Mouse (Mus musculus): Measurements from ENCODE around the gene Slc25a47. TPM values are rescaled to one million over a fixed set of nuclear protein-coding genes. Genes with fewer than 3 reads are reported as not detected.

Gene Slc25a47
- polyA plus RNA-seq, 1 experiment from 2014 or later: 4.3 TPM

- Histone ChIP-seq H3K9me3 (ENCODE audit: control insufficient read depth, low read length) (no peaks in the 10 kb centered on the region), H3K4me1 (replicated peaks; ENCODE audit: control insufficient read depth, insufficient read depth) (no peaks in the 10 kb centered on the region; the same call in 1 of the 2 replicates), H3K36me3 (ENCODE audit: control insufficient read depth, insufficient read depth, low read length) (peaks cover 2% of the 10 kb centered on the region; the same call in 1 of the 2 replicates), H3K27me3 (ENCODE audit: control insufficient read depth, insufficient read depth, low read length) (no peaks in the 10 kb centered on the region), H3K4me3 (ENCODE audit: low read depth, low read length) (no peak overlapping the region), H3K27ac (replicated peaks) (no peak overlapping the region), H3K9ac (ENCODE audit: low read length) (no peak overlapping the region), H3K4me2 (replicated peaks; ENCODE audit: low read depth) (no peak overlapping the region)
- 50% methylated on average over 3 of the region's 3 CpGs for WGBS
- TF ChIP-seq EP300 (optimal IDR thresholded peaks at IDR 0.05) (no peak), CTCF (IDR thresholded peaks at IDR 0.05; ENCODE audit: low read depth) (peak; percentile 74)
- ATAC-seq (ENCODE audit: low FRiP score, low TSS enrichment) (no peak), DNase-seq (ENCODE audit: low spot score) (peak; percentile 53)
Observed at GRCm38 (mm10) chr12:108896006-108896405, 60.2 kb downstream of the Slc25a47 start.

GRCm38 (mm10) chr12:108901346-108901745 is 65.5 kb downstream of the Slc25a47 start:
- Histone ChIP-seq H3K4me1 (replicated peaks; ENCODE audit: control insufficient read depth, insufficient read depth) (no peaks in the 10 kb centered on the region), H3K27me3 (ENCODE audit: control insufficient read depth, insufficient read depth, low read length) (no peaks in the 10 kb centered on the region), H3K9me3 (ENCODE audit: control insufficient read depth, low read length) (no peaks in the 10 kb centered on the region), H3K27ac (replicated peaks) (no peak overlapping the region), H3K4me2 (replicated peaks; ENCODE audit: low read depth) (no peak overlapping the region), H3K4me3 (ENCODE audit: low read depth, low read length) (no peak overlapping the region), H3K36me3 (ENCODE audit: control insufficient read depth, insufficient read depth, low read length) (peaks cover 2% of the 10 kb centered on the region; the same call in 1 of the 2 replicates), H3K9ac (ENCODE audit: low read length) (no peak overlapping the region)
- TF ChIP-seq CTCF (IDR thresholded peaks at IDR 0.05; ENCODE audit: low read depth): no peak
- TF ChIP-seq EP300 (optimal IDR thresholded peaks at IDR 0.05): no peak
- ATAC-seq (ENCODE audit: low FRiP score, low TSS enrichment) (no peak), DNase-seq (ENCODE audit: low spot score) (no peak)
- 25% methylated on average over 5 of the region's 5 CpGs for WGBS

GRCm38 (mm10) chr12:108902940-108903339 is 67.1 kb downstream of the Slc25a47 start:
- DNase-seq (ENCODE audit: low spot score) (peak; percentile 68), ATAC-seq (ENCODE audit: low FRiP score, low TSS enrichment) (peak; percentile 60; the same call in 1 of the 2 replicates)
- no peaks in the 10 kb centered on the region for H3K4me1 ChIP-seq (replicated peaks; ENCODE audit: control insufficient read depth, insufficient read depth)
- H3K4me3 ChIP-seq (ENCODE audit: low read depth, low read length): no peak overlapping the region
- no peaks in the 10 kb centered on the region for H3K27me3 ChIP-seq (ENCODE audit: control insufficient read depth, insufficient read depth, low read length)
- no peaks in the 10 kb centered on the region for H3K9me3 ChIP-seq (ENCODE audit: control insufficient read depth, low read length)
- H3K36me3 ChIP-seq (ENCODE audit: control insufficient read depth, insufficient read depth, low read length): peaks cover 2% of the 10 kb centered on the region; the same call in 1 of the 2 replicates
- H3K27ac ChIP-seq (replicated peaks): no peak overlapping the region
- peak; percentile 95 for TF ChIP-seq CTCF (IDR thresholded peaks at IDR 0.05; ENCODE audit: low read depth)
- no peak for TF ChIP-seq EP300 (optimal IDR thresholded peaks at IDR 0.05)
- H3K9ac ChIP-seq (ENCODE audit: low read length): no peak overlapping the region
- WGBS: 20% methylated on average over 8 of the region's 8 CpGs
- no peak overlapping the region for H3K4me2 ChIP-seq (replicated peaks; ENCODE audit: low read depth)

GRCm38 (mm10) chr12:108903600-108904275 is 67.9 kb downstream of the Slc25a47 start:
- H3K4me1 ChIP-seq (replicated peaks; ENCODE audit: control insufficient read depth, insufficient read depth): no peaks in the 10 kb centered on the region
- no peak overlapping the region for H3K4me3 ChIP-seq (ENCODE audit: low read depth, low read length)
- H3K36me3 ChIP-seq (ENCODE audit: control insufficient read depth, insufficient read depth, low read length): no peaks in the 10 kb centered on the region
- peak; percentile 57 for DNase-seq (ENCODE audit: low spot score)
- TF ChIP-seq CTCF (IDR thresholded peaks at IDR 0.05; ENCODE audit: low read depth) (peak; percentile 88), EP300 (optimal IDR thresholded peaks at IDR 0.05) (no peak)
- H3K9ac ChIP-seq (ENCODE audit: low read length): no peak overlapping the region
- H3K4me2 ChIP-seq (replicated peaks; ENCODE audit: low read depth): no peak overlapping the region
- H3K27me3 ChIP-seq (ENCODE audit: control insufficient read depth, insufficient read depth, low read length): no peaks in the 10 kb centered on the region
- WGBS: 51% methylated on average over 8 of the region's 8 CpGs
- no peak for ATAC-seq (ENCODE audit: low FRiP score, low TSS enrichment)
- H3K27ac ChIP-seq (replicated peaks): 0 out of 2 replicates have a peak overlapping the region, but pooled peaks have one; percentile 30
- H3K9me3 ChIP-seq (ENCODE audit: control insufficient read depth, low read length): no peaks in the 10 kb centered on the region

GRCm38 (mm10) chr12:108904276-108904653 is 68.4 kb downstream of the Slc25a47 start:
- no peaks in the 10 kb centered on the region for H3K36me3 ChIP-seq (ENCODE audit: control insufficient read depth, insufficient read depth, low read length)
- ATAC-seq (ENCODE audit: low FRiP score, low TSS enrichment) (no peak), DNase-seq (ENCODE audit: low spot score) (no peak)
- H3K4me2 ChIP-seq (replicated peaks; ENCODE audit: low read depth): no peak overlapping the region
- 23% methylated on average over 8 of the region's 8 CpGs for WGBS
- 0 out of 2 replicates have a peak overlapping the region, but pooled peaks have one; percentile 30 for H3K27ac ChIP-seq (replicated peaks)
- H3K9ac ChIP-seq (ENCODE audit: low read length): no peak overlapping the region
- no peaks in the 10 kb centered on the region for H3K9me3 ChIP-seq (ENCODE audit: control insufficient read depth, low read length)
- no peak overlapping the region for H3K4me3 ChIP-seq (ENCODE audit: low read depth, low read length)
- TF ChIP-seq CTCF (IDR thresholded peaks at IDR 0.05; ENCODE audit: low read depth): no peak
- TF ChIP-seq EP300 (optimal IDR thresholded peaks at IDR 0.05): no peak
- H3K27me3 ChIP-seq (ENCODE audit: control insufficient read depth, insufficient read depth, low read length): no peaks in the 10 kb centered on the region
- H3K4me1 ChIP-seq (replicated peaks; ENCODE audit: control insufficient read depth, insufficient read depth): no peaks in the 10 kb centered on the region

GRCm38 (mm10) chr12:108905620-108906302 is 69.9 kb downstream of the Slc25a47 start:
- H3K36me3 ChIP-seq (ENCODE audit: control insufficient read depth, insufficient read depth, low read length): no peaks in the 10 kb centered on the region
- no peak overlapping the region for H3K4me3 ChIP-seq (ENCODE audit: low read depth, low read length)
- WGBS: 73% methylated on average over 14 of the region's 14 CpGs
- no peaks in the 10 kb centered on the region for H3K4me1 ChIP-seq (replicated peaks; ENCODE audit: control insufficient read depth, insufficient read depth)
- no peak for TF ChIP-seq EP300 (optimal IDR thresholded peaks at IDR 0.05)
- TF ChIP-seq CTCF (IDR thresholded peaks at IDR 0.05; ENCODE audit: low read depth): no peak
- ATAC-seq (ENCODE audit: low FRiP score, low TSS enrichment) (no peak), DNase-seq (ENCODE audit: low spot score) (no peak)
- H3K9ac ChIP-seq (ENCODE audit: low read length): no peak overlapping the region
- H3K4me2 ChIP-seq (replicated peaks; ENCODE audit: low read depth): no peak overlapping the region
- H3K27me3 ChIP-seq (ENCODE audit: control insufficient read depth, insufficient read depth, low read length): no peaks in the 10 kb centered on the region
- no peak overlapping the region for H3K27ac ChIP-seq (replicated peaks)
- no peaks in the 10 kb centered on the region for H3K9me3 ChIP-seq (ENCODE audit: control insufficient read depth, low read length)
